Mouse (Mus musculus): Measurements from ENCODE around the gene Rasal3. TPM values are rescaled to one million over a fixed set of nuclear protein-coding genes. Genes with fewer than 3 reads are reported as not detected.

Rasal3 gene
- polyA plus RNA-seq, 1 experiment from 2014 or later = 0.52 TPM

- DNase-seq (ENCODE audit: low spot score) = no peak
Observed at GRCm38 (mm10) chr17:32348406-32348805, 55.0 kb downstream of the Rasal3 start.

GRCm38 (mm10) chr17:32341102-32341501 lies 62.3 kb downstream of the Rasal3 start:
- 85% methylated on average over 1 of the region's 1 CpGs for WGBS

More at GRCm38 (mm10) chr17:32348406-32348805, 55.0 kb downstream of the Rasal3 start:
- Histone ChIP-seq H3K4me3 (ENCODE audit: low read depth, low read length) (no peak overlapping the region), H3K4me1 (ENCODE audit: control insufficient read depth, insufficient read depth, low read length) (peaks cover 3% of the 10 kb centered on the region; the same call in 1 of the 2 replicates), H3K36me3 (ENCODE audit: control insufficient read depth, insufficient read depth, low read length) (peaks cover 23% of the 10 kb centered on the region), H3K27me3 (replicated peaks; ENCODE audit: control insufficient read depth, insufficient read depth, low read length) (no peaks in the 10 kb centered on the region), H3K9ac (ENCODE audit: low read length) (no peak overlapping the region; the same call in 1 of the 2 replicates), H3K9me3 (replicated peaks; ENCODE audit: control insufficient read depth, low read length) (no peaks in the 10 kb centered on the region), H3K27ac (ENCODE audit: low read depth, low read length) (no peak overlapping the region), H3K4me2 (ENCODE audit: low read length) (peak overlapping the region; percentile 75; the same call in 1 of the 2 replicates)
- WGBS = 85% methylated on average over 2 of the region's 2 CpGs
- ATAC-seq = no peak

More at GRCm38 (mm10) chr17:32341102-32341501, 62.3 kb downstream of the Rasal3 start:
- no peaks in the 10 kb centered on the region for H3K27me3 ChIP-seq (replicated peaks; ENCODE audit: control insufficient read depth, insufficient read depth, low read length)
- no peaks in the 10 kb centered on the region for H3K9me3 ChIP-seq (replicated peaks; ENCODE audit: control insufficient read depth, low read length)
- DNase-seq (ENCODE audit: low spot score) = no peak
- H3K4me1 ChIP-seq (ENCODE audit: control insufficient read depth, insufficient read depth, low read length) = no peaks in the 10 kb centered on the region
- ATAC-seq = no peak
- peaks cover 54% of the 10 kb centered on the region for H3K36me3 ChIP-seq (ENCODE audit: control insufficient read depth, insufficient read depth, low read length)
- H3K9ac ChIP-seq (ENCODE audit: low read length) = no peak overlapping the region
- no peak overlapping the region for H3K4me2 ChIP-seq (ENCODE audit: low read length)
- H3K27ac ChIP-seq (ENCODE audit: low read depth, low read length) = no peak overlapping the region
- no peak overlapping the region for H3K4me3 ChIP-seq (ENCODE audit: low read depth, low read length)

Small RNAs within 50 kb of the gene (microRNA-seq; reads per million reads assigned to microRNA genes)
- not detected for gene Gm22201

Other genes with a start within 250 kb of the Rasal3 start
- 5.6 and 6.0 TPM in 2 replicates for gene Notch3, start 236.7 kb downstream of the Rasal3 start, polyA plus RNA-seq (2014; fragmentation: Nextera tagmentation; extraction: Ambion mirVana)
- gene Ephx3, start 214.0 kb downstream of the Rasal3 start, polyA plus RNA-seq (2014; fragmentation: Nextera tagmentation; extraction: Ambion mirVana) = not detected in 2 replicates
- gene Brd4, start 118.9 kb downstream of the Rasal3 start, polyA plus RNA-seq (2014; fragmentation: Nextera tagmentation; extraction: Ambion mirVana) = 51.0 and 66.1 TPM in 2 replicates
- 33.9 and 40.1 TPM in 2 replicates for gene Akap8, start 82.3 kb downstream of the Rasal3 start, polyA plus RNA-seq (2014; fragmentation: Nextera tagmentation; extraction: Ambion mirVana)
- gene Akap8l, start 53.0 kb downstream of the Rasal3 start, polyA plus RNA-seq (2014; fragmentation: Nextera tagmentation; extraction: Ambion mirVana) = 66.6 and 82.4 TPM in 2 replicates
- 29.2 and 35.6 TPM in 2 replicates for gene Wiz, start 14.1 kb downstream of the Rasal3 start, polyA plus RNA-seq (2014; fragmentation: Nextera tagmentation; extraction: Ambion mirVana)
- not detected in 2 replicates for gene Pglyrp2, start 20.6 kb upstream of the Rasal3 start, polyA plus RNA-seq (2014; fragmentation: Nextera tagmentation; extraction: Ambion mirVana)
- gene Cyp4f39, start 49.1 kb upstream of the Rasal3 start, polyA plus RNA-seq (2014; fragmentation: Nextera tagmentation; extraction: Ambion mirVana) = 0.33 and 0.95 TPM in 2 replicates
- gene Cyp4f17, start 102.5 kb upstream of the Rasal3 start, polyA plus RNA-seq (2014; fragmentation: Nextera tagmentation; extraction: Ambion mirVana) = 4.1 and 5.8 TPM in 2 replicates
- gene Cyp4f16, start 133.0 kb upstream of the Rasal3 start, polyA plus RNA-seq (2014; fragmentation: Nextera tagmentation; extraction: Ambion mirVana) = 18.4 and 20.6 TPM in 2 replicates
- gene Cyp4f37, start 217.7 kb upstream of the Rasal3 start, polyA plus RNA-seq (2014; fragmentation: Nextera tagmentation; extraction: Ambion mirVana) = not detected in 2 replicates

Measured in forebrain, embryonic 14.5 days (tissue).